In genomic region chr16:21643621-21644041, GRCm38 (mm10) we compare ENCODE assay signal across 9 mouse cellular contexts. TPM values are rescaled to one million over a fixed set of nuclear protein-coding genes. Genes with fewer than 3 reads are reported as not detected.
DNase-seq lines count a peak whose midpoint lies in the region; ATAC-seq and TF ChIP-seq lines count a peak whose summit lies in the region.
"Had no signal": no experiment of that assay in that cellular context is flagged by ENCODE, and none has a peak within 500 bp of the region (broad histone marks: within the 10 kb centered on the region; RNA-seq: fewer than 3 reads in every experiment).

No protein-coding gene starts in this region.

- peak overlapping the region; percentile 51 for H3K9ac ChIP-seq in kidney, embryonic 14.5 days (ENCODE audit: low read depth, low read length)
- H3K9ac ChIP-seq in embryonic facial prominence, embryonic 12.5 days, result no peak overlapping the region
- no peak overlapping the region for H3K9ac ChIP-seq in heart, postnatal 0 days (replicated peaks; ENCODE audit: low read depth, low read length)
- no peak overlapping the region for H3K9ac ChIP-seq in midbrain, embryonic 11.5 days (ENCODE audit: low read length)

- H3K36me3 ChIP-seq in kidney, embryonic 14.5 days (ENCODE audit: control insufficient read depth, insufficient read depth, low read length), result no peaks in the 10 kb centered on the region
- no peaks in the 10 kb centered on the region for H3K36me3 ChIP-seq in embryonic facial prominence, embryonic 12.5 days
- H3K36me3 ChIP-seq in heart, postnatal 0 days (replicated peaks; ENCODE audit: control insufficient read depth, insufficient read depth, low read length), result no peaks in the 10 kb centered on the region
- peaks cover 3% of the 10 kb centered on the region; the same call in 1 of the 2 replicates for H3K36me3 ChIP-seq in midbrain, embryonic 11.5 days (ENCODE audit: control insufficient read depth, insufficient read depth, low read length)

- H3K4me2 ChIP-seq in kidney, embryonic 14.5 days (replicated peaks; ENCODE audit: low read depth, low read length), result peak overlapping the region; percentile 31
- no peak overlapping the region; the same call in 1 of the 2 replicates for H3K4me2 ChIP-seq in embryonic facial prominence, embryonic 12.5 days (replicated peaks)
- no peak overlapping the region for H3K4me2 ChIP-seq in heart, postnatal 0 days (ENCODE audit: low read depth, low read length)
- no peak overlapping the region for H3K4me2 ChIP-seq in midbrain, embryonic 11.5 days

- ATAC-seq in kidney, embryonic 14.5 days (ENCODE audit: low FRiP score, low TSS enrichment), result no peak
- no peak for ATAC-seq in embryonic facial prominence, embryonic 12.5 days (ENCODE audit: insufficient number of reproducible peaks, insufficient read depth, low FRiP score, low TSS enrichment)
- no peak; the same call in 1 of the 2 replicates for ATAC-seq in heart, postnatal 0 days (ENCODE audit: insufficient read depth, low read depth)
- peak; percentile 28; the same call in 1 of the 2 replicates for ATAC-seq in midbrain, embryonic 11.5 days (ENCODE audit: low FRiP score)

- peaks cover 15% of the 10 kb centered on the region for H3K4me1 ChIP-seq in kidney, embryonic 14.5 days (ENCODE audit: control insufficient read depth, insufficient read depth, low read length)
- peaks cover 11% of the 10 kb centered on the region for H3K4me1 ChIP-seq in embryonic facial prominence, embryonic 12.5 days
- peaks cover 40% of the 10 kb centered on the region for H3K4me1 ChIP-seq in heart, postnatal 0 days (ENCODE audit: control insufficient read depth, insufficient read depth)
- H3K4me1 ChIP-seq in midbrain, embryonic 11.5 days (ENCODE audit: control insufficient read depth, insufficient read depth, low read length), result 0 out of 2 replicates have a peak, but pooled peaks cover 3% of the 10 kb centered on the region

- TF ChIP-seq CTCF in heart, postnatal 0 days (IDR thresholded peaks at IDR 0.05; ENCODE audit: low read depth), result no peak

- DNase-seq in kidney, adult 8-10 months, result no peak
- DNase-seq in heart, postnatal 0 days (ENCODE audit: low spot score), result no peak
- no peak for DNase-seq in midbrain, embryonic 11.5 days (ENCODE audit: low spot score, missing footprints)
- DNase-seq in spleen, postnatal 10 days (ENCODE audit: low spot score in 2 of 2), result no peak
- DNase-seq in layer of hippocampus, postnatal 36 days, result no peak
- no peak for DNase-seq in ovary, postnatal 10 days (ENCODE audit: low spot score)

- 0 out of 2 replicates have a peak overlapping the region, but pooled peaks have one; percentile 8 for H3K4me3 ChIP-seq in kidney, embryonic 14.5 days (ENCODE audit: low read length)
- H3K4me3 ChIP-seq in embryonic facial prominence, embryonic 12.5 days, result no peak overlapping the region
- H3K4me3 ChIP-seq in heart, postnatal 0 days (ENCODE audit: low read depth, low read length), result no peak overlapping the region
- no peak overlapping the region for H3K4me3 ChIP-seq in midbrain, embryonic 11.5 days (ENCODE audit: low read depth, low read length)

- H3K27me3 ChIP-seq in kidney, embryonic 14.5 days (ENCODE audit: control insufficient read depth, insufficient read depth, low read length), result no peaks in the 10 kb centered on the region
- no peaks in the 10 kb centered on the region for H3K27me3 ChIP-seq in embryonic facial prominence, embryonic 12.5 days
- no peaks in the 10 kb centered on the region for H3K27me3 ChIP-seq in heart, postnatal 0 days (ENCODE audit: control insufficient read depth, insufficient read depth, low read length)
- H3K27me3 ChIP-seq in midbrain, embryonic 11.5 days (ENCODE audit: control insufficient read depth, insufficient read depth, low read length), result no peaks in the 10 kb centered on the region

- H3K9me3 ChIP-seq in kidney, embryonic 14.5 days (ENCODE audit: control insufficient read depth, low read length), result no peaks in the 10 kb centered on the region
- H3K9me3 ChIP-seq in embryonic facial prominence, embryonic 12.5 days, result no peaks in the 10 kb centered on the region
- H3K9me3 ChIP-seq in heart, postnatal 0 days (replicated peaks; ENCODE audit: control insufficient read depth, low read length), result no peaks in the 10 kb centered on the region
- H3K9me3 ChIP-seq in midbrain, embryonic 11.5 days (ENCODE audit: control insufficient read depth, low read length), result no peaks in the 10 kb centered on the region
- H3K9me3 ChIP-seq: G1E had no signal

- TF ChIP-seq EP300 in heart, postnatal 0 days (IDR thresholded peaks at IDR 0.05; ENCODE audit: low read depth), result no peak

- 62% methylated on average over 2 of the region's 2 CpGs for WGBS in kidney, embryonic 14.5 days
- WGBS in embryonic facial prominence, embryonic 12.5 days, result 74% methylated on average over 2 of the region's 2 CpGs
- WGBS in heart, postnatal 0 days, result 65% methylated on average over 2 of the region's 2 CpGs
- whole genome bisulfite sequencing in midbrain, embryonic 11.5 days, result 86% methylated on average over 2 of the region's 2 CpGs

- H3K27ac ChIP-seq in kidney, embryonic 14.5 days (ENCODE audit: low read depth, low read length), result peak overlapping the region; percentile 88
- peak overlapping the region; percentile 66 for H3K27ac ChIP-seq in embryonic facial prominence, embryonic 12.5 days
- peak overlapping the region; percentile 52 for H3K27ac ChIP-seq in heart, postnatal 0 days (ENCODE audit: low read depth)
- peak overlapping the region; percentile 20; the same call in 1 of the 2 replicates for H3K27ac ChIP-seq in midbrain, embryonic 11.5 days (ENCODE audit: low read depth, low read length)

RNA-seq across cellular contexts. Expression of gene 2510009E07Rik, which starts 50.8 kb away (rescaled TPM):
- polyA plus RNA-seq in kidney, embryonic 14.5 days (2014; fragmentation: Nextera tagmentation; extraction: Ambion mirVana), result 8.0 and 12.5 TPM in 2 replicates
- 27.0 and 27.5 TPM in 2 replicates for polyA plus RNA-seq in embryonic facial prominence, embryonic 12.5 days (2016; fragmentation: Nextera tagmentation; extraction: Ambion mirVana)
- 27.2 and 32.2 TPM in 2 replicates for total RNA-seq in heart, postnatal 0 days (2014; rRNA removed; ENCODE audit: low replicate concordance)
- polyA plus RNA-seq in heart, postnatal 0 days (2015; fragmentation: Nextera tagmentation; extraction: Ambion mirVana), result 18.4 and 20.0 TPM in 2 replicates
- polyA plus RNA-seq in midbrain, embryonic 11.5 days (2014; fragmentation: Nextera tagmentation; extraction: Ambion mirVana), result 96.4 and 97.8 TPM in 2 replicates
- 10 to 100 TPM; 35.8 to 42.4 TPM for total RNA-seq in layer of hippocampus, postnatal 36 days (2021)
- polyA plus RNA-seq: G1E had no signal

Comparison
In these comparisons a context has a peak if more than half of its experiments do, and no peak if none do; other contexts are left out.
1. H3K27ac ChIP-seq: peak in every context shown above with its lines; median percentile 88 in kidney, embryonic 14.5 days; 66 in embryonic facial prominence, embryonic 12.5 days; 52 in heart, postnatal 0 days; 20 in midbrain, embryonic 11.5 days.